Mouse (Mus musculus) neural tube, embryonic 11.5 days (tissue): Measurements from ENCODE around the gene Ddx5. TPM values are rescaled to one million over a fixed set of nuclear protein-coding genes. Genes with fewer than 3 reads are reported as not detected.
"Not testable (repeated sequence)": the region's sequence is repeated elsewhere in the genome, so short reads cannot be mapped to it uniquely, and the experiment has no call there.

ENCODE experiments used
- ATAC-seq: fragments of 200-750 bp; cut with Nextera tagmentation; 2 replicates; pipeline ENCODE4 v1.8.0; 2017; ENCODE audit warnings: moderate number of reproducible peaks, mild to moderate bottlenecking, moderate TSS enrichment, moderate library complexity; ENCODE audit not compliant: insufficient read depth, low FRiP score, low TSS enrichment
- DNase-seq: peaks from one replicate; pipeline ENCODE4 v3.0.0-alpha.2; 2015; ENCODE audit warnings: low spot score
- H3K27ac ChIP-seq: fragments of 300-500 bp; sonication (generic); 2 replicates; pipeline ENCODE4 v1.5.1; 2014; ENCODE audit warnings: low read depth, mild to moderate bottlenecking, low read length
- H3K27me3 ChIP-seq: fragments of 300-500 bp; sonication (generic); 2 replicates; pipeline ENCODE4 v1.6.1; 2014; ENCODE audit warnings: mild to moderate bottlenecking, low read length, mixed read lengths; ENCODE audit not compliant: control insufficient read depth, insufficient read depth
- H3K36me3 ChIP-seq: fragments of 300-500 bp; sonication (generic); 2 replicates; pipeline ENCODE4 v1.6.1; 2014; ENCODE audit warnings: mild to moderate bottlenecking, low read length, moderate library complexity, mixed read lengths; ENCODE audit not compliant: control insufficient read depth, insufficient read depth
- H3K4me1 ChIP-seq: fragments of 300-500 bp; sonication (generic); 2 replicates; pipeline ENCODE4 v1.6.1; 2014; ENCODE audit warnings: low read length, mixed read lengths; ENCODE audit not compliant: control insufficient read depth, insufficient read depth
- H3K4me2 ChIP-seq: fragments of 300-500 bp; sonication (generic); 2 replicates; pipeline ENCODE4 v1.6.1; 2014; ENCODE audit warnings: low read depth, mild to moderate bottlenecking, moderate library complexity
- H3K4me3 ChIP-seq: fragments of 300-500 bp; sonication (generic); 2 replicates; pipeline ENCODE4 v1.5.1; 2014; ENCODE audit warnings: low read depth, low read length
- H3K9ac ChIP-seq: fragments of 300-500 bp; sonication (generic); 2 replicates; pipeline ENCODE4 v1.6.1; 2014; ENCODE audit warnings: mild to moderate bottlenecking, low read length
- H3K9me3 ChIP-seq: fragments of 300-500 bp; sonication (generic); 2 replicates; pipeline ENCODE4 v1.6.1; 2016; ENCODE audit warnings: low read length; ENCODE audit not compliant: control insufficient read depth
- WGBS: fragments of 180-500 bp; shearing (Covaris S2); extraction: QIAGEN DNeasy Blood & Tissue Kit; methylation state at CpG from one replicate; pipeline ENCODE4 v1.1.7; 2014; 5-methylcytosine and 5-hydroxymethylcytosine counted together
- polyA plus RNA-seq: library from polyadenylated mRNA; unstranded; fragments of >200 nt; fragmentation: Nextera tagmentation; extraction: Ambion mirVana; gene quantifications from 2 replicates; pipeline ENCODE4 v1.2.1, GENCODE M21; 2014

The Ddx5 gene
- polyA plus RNA-seq, 1 experiment from 2014 or later: 500 TPM

- Histone ChIP-seq H3K4me1 (peaks cover 8% of the 10 kb centered on the region), H3K27ac (no peak overlapping the region), H3K27me3 (no peaks in the 10 kb centered on the region), H3K4me2 (no peak overlapping the region), H3K4me3 (no peak overlapping the region), H3K36me3 (peaks cover 13% of the 10 kb centered on the region), H3K9me3 (no peaks in the 10 kb centered on the region), H3K9ac (no peak overlapping the region)
- ATAC-seq (no peak), DNase-seq (no peak)
- 89% methylated on average over 2 of the region's 2 CpGs for WGBS
Observed at GRCm38 (mm10) chr11:106784476-106784875, 4.5 kb downstream of the Ddx5 start.

GRCm38 (mm10) chr11:106782841-106783764 lies 5.9 kb downstream of the Ddx5 start:
- H3K27me3 ChIP-seq: no peaks in the 10 kb centered on the region
- peaks cover 8% of the 10 kb centered on the region for H3K4me1 ChIP-seq
- no peaks in the 10 kb centered on the region for H3K9me3 ChIP-seq
- DNase-seq: no peak
- no peak for ATAC-seq
- H3K36me3 ChIP-seq: peaks cover 13% of the 10 kb centered on the region
- no peak overlapping the region for H3K9ac ChIP-seq
- H3K4me3 ChIP-seq: no peak overlapping the region
- no peak overlapping the region for H3K4me2 ChIP-seq
- WGBS: 87% methylated on average over 9 of the region's 9 CpGs
- no peak overlapping the region for H3K27ac ChIP-seq

GRCm38 (mm10) chr11:106782271-106782670 lies 6.7 kb downstream of the Ddx5 start:
- H3K9me3 ChIP-seq, H3K4me1 ChIP-seq, DNase-seq, H3K27ac ChIP-seq, ATAC-seq, H3K9ac ChIP-seq, H3K4me3 ChIP-seq, H3K27me3 ChIP-seq, H3K4me2 ChIP-seq: not testable (repeated sequence)
- 92% methylated on average over 7 of the region's 7 CpGs for WGBS
- H3K36me3 ChIP-seq: peaks cover 13% of the 10 kb centered on the region

- H3K4me2 ChIP-seq: no peak overlapping the region
- no peak overlapping the region for H3K4me3 ChIP-seq
- H3K9ac ChIP-seq: no peak overlapping the region
- no peaks in the 10 kb centered on the region for H3K9me3 ChIP-seq
- H3K27ac ChIP-seq: no peak overlapping the region
- 81% methylated on average over 6 of the region's 6 CpGs for WGBS
- no peaks in the 10 kb centered on the region for H3K27me3 ChIP-seq
- peaks cover 3% of the 10 kb centered on the region; the same call in 1 of the 2 replicates for H3K4me1 ChIP-seq
- no peak for DNase-seq
- H3K36me3 ChIP-seq: peaks cover 13% of the 10 kb centered on the region
- no peak for ATAC-seq
Observed at GRCm38 (mm10) chr11:106780590-106781220, 8.3 kb downstream of the Ddx5 start.

- Histone ChIP-seq H3K4me2 (peak overlapping the region; percentile 12), H3K27ac (no peak overlapping the region), H3K4me3 (no peak overlapping the region), H3K27me3 (no peaks in the 10 kb centered on the region), H3K36me3 (peaks cover 13% of the 10 kb centered on the region), H3K4me1 (peaks cover 3% of the 10 kb centered on the region; the same call in 1 of the 2 replicates), H3K9me3 (no peaks in the 10 kb centered on the region), H3K9ac (no peak overlapping the region)
- ATAC-seq (no peak; the same call in 1 of the 2 replicates), DNase-seq (no peak)
- 69% methylated on average over 4 of the region's 4 CpGs for WGBS
Observed at GRCm38 (mm10) chr11:106780089-106780425, 8.9 kb downstream of the Ddx5 start.

- Histone ChIP-seq H3K36me3 (peaks cover 13% of the 10 kb centered on the region), H3K27me3 (no peaks in the 10 kb centered on the region), H3K27ac (peak within 1 kb of the TSS; percentile 83), H3K4me1 (peaks cover 3% of the 10 kb centered on the region; the same call in 1 of the 2 replicates), H3K9me3 (no peaks in the 10 kb centered on the region), H3K4me2 (peak within 1 kb of the TSS; percentile 87), H3K9ac (peak within 1 kb of the TSS; percentile 91), H3K4me3 (peak within 1 kb of the TSS; percentile 79)
- ATAC-seq: peak; percentile 98
- 2% methylated on average over 30 of the region's 30 CpGs for WGBS
- DNase-seq: peak; percentile 92
Observed at GRCm38 (mm10) chr11:106779388-106780088, 9.4 kb downstream of the Ddx5 start, which contains the start of gene Polg2. TSS of gene Polg2 (minus strand) at chr11:106779537.

- Histone ChIP-seq H3K4me3 (peak overlapping the region; percentile 79), H3K4me2 (peak overlapping the region; percentile 87), H3K9me3 (no peaks in the 10 kb centered on the region), H3K27me3 (no peaks in the 10 kb centered on the region), H3K27ac (peak overlapping the region; percentile 83), H3K36me3 (peaks cover 11% of the 10 kb centered on the region), H3K4me1 (peaks cover 3% of the 10 kb centered on the region; the same call in 1 of the 2 replicates), H3K9ac (peak overlapping the region; percentile 91)
- DNase-seq: no peak
- WGBS: 3% methylated on average over 39 of the region's 39 CpGs
- ATAC-seq: no peak; the same call in none of the 2 replicates
Observed at GRCm38 (mm10) chr11:106778589-106779387, 10.2 kb downstream of the Ddx5 start.

GRCm38 (mm10) chr11:106778132-106778531 lies 10.9 kb downstream of the Ddx5 start:
- 89% methylated on average over 7 of the region's 7 CpGs for WGBS
- H3K27me3 ChIP-seq: no peaks in the 10 kb centered on the region
- peaks cover 3% of the 10 kb centered on the region; the same call in 1 of the 2 replicates for H3K4me1 ChIP-seq
- no peak overlapping the region for H3K4me3 ChIP-seq
- no peak overlapping the region for H3K9ac ChIP-seq
- no peak overlapping the region for H3K4me2 ChIP-seq
- no peaks in the 10 kb centered on the region for H3K9me3 ChIP-seq
- ATAC-seq: no peak
- no peak for DNase-seq
- no peak overlapping the region for H3K27ac ChIP-seq
- H3K36me3 ChIP-seq: peaks cover 8% of the 10 kb centered on the region
